Mouse (Mus musculus) CD4-positive, CD25-positive, alpha-beta regulatory T cell, adult 4 months (primary cell): ENCODE measurements around the gene Fam122a. TPM values are rescaled to one million over a fixed set of nuclear protein-coding genes. Genes with fewer than 3 reads are reported as not detected.
A peak's percentile ranks its signal among the peaks of the same experiment; 100 is the strongest.

Experiments
- ATAC-seq: one replicate; pipeline ENCODE4 v1.8.0; 2017
- polyA plus RNA-seq, 2 experiments: library from polyadenylated mRNA; unstranded; fragments of 100-300 nt; shearing (Covaris generic); gene quantifications; one replicate each; pipeline ENCODE4 v1.2.1; 2017

The Fam122a gene
- polyA plus RNA-seq, 2 experiments from 2014 or later: 1.1 to 5.5 TPM

DNA sequence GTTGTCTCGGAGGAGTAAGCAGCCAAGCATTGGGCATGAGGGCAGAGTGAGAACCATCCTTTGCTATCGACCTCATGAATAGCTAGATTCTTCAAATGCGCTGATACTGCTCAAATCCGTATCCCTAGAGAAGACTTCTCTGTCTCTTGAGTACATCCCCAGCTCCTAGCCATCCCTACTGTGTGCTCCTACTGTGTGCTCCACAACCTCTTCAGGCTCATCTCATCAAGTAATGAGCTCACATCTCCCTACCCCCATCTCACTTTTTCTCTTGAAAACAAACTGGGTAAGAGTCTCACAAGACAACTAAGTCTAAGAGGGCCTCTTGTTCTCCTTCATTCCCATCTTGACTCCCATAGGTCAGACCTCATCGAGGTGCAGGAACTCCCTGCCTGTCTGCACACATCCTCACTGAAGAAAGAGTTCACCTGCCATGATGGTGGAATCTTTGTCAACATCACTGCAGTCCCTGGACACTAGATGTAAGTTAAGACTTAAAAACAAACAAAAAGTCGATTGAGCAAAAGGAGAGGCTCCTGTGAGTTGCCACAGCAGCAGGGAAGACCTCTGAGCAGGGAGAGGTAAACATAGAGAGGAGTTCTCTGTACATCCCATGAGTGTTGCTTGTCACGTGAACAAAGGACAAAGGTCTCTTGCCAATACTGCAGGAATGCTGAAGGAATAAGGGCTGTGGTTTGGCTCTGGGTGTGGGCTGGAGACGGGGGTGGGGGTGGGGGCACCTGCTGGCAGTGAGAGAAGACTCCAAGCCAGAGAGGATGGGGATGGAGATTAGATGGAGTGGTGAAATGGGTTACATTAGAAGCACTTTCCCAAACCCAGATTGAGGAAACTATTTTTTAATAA lies 9.5 kb upstream of the Fam122a start:
- ATAC-seq: no peak

GRCm38 (mm10) chr19:24484612-24485194 lies 7.5 kb upstream of the Fam122a start:
- no peak for ATAC-seq

DNA sequence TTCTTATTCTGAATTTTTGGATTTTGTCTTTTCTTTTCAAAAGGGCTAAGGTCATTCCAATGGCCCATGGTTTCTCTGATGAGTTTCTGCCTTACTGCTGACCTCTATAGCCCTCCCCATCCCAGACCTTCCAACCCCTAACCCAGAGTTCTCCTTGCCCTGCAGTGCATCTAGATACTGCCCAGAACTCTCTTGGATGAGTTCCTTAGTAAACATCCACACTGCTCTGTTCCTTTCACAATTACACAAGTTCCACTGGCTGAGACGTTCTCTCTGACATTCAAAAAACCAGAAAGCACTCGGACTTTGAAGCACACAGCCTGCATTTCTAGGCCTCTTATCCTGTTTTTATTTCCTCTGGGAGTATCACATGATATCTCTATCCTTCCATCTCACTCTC lies 3.8 kb upstream of the Fam122a start:
- no peak for ATAC-seq

GRCm38 (mm10) chr19:24476461-24476860 lies 695 bp downstream of the Fam122a start:
- ATAC-seq: peak; percentile 64

DNA sequence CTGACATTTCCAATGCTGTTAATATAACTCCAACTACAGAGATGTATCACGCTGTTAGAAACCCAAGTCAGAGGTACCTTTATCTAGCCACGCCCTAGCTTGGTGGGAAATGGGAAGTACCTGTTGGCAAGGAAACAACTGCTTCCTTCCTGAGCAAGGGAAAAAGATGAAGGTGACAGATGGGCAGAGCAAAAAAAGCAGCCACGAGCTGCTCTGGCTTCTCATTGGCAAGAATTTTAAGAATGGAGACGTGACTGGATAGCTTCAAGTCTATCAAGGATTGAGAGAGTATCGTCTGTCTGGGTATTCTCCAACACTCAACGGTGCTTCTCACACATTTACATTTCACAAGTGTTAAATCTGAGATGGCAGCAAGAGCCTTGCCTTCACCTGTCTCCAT lies 1.9 kb downstream of the Fam122a start:
- no peak for ATAC-seq

GRCm38 (mm10) chr19:24472512-24472911 lies 4.6 kb downstream of the Fam122a start:
- ATAC-seq: no peak

DNA sequence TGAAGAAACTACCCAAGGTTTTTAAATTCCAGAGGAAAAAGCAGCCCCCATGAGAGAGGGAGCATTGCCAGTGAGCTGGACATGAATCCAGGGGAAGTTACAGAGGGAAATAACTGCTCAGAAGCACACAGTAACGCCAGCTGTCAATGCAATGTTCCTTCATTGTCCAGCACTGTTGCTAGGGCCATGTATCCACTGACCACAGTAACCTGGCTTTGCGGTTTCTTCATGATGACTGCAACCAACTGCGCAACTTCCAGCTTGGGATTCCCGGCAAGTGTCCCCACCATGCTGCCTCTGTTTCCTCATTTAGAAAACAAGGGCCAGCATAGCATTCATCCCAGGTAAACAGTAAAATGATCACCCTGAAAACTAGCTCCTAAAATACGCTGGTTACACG lies 5.6 kb downstream of the Fam122a start:
- ATAC-seq: no peak

GRCm38 (mm10) chr19:24469216-24469615 lies 7.9 kb downstream of the Fam122a start:
- no peak for ATAC-seq

GRCm38 (mm10) chr19:24468616-24469015 lies 8.5 kb downstream of the Fam122a start:
- ATAC-seq: no peak

DNA sequence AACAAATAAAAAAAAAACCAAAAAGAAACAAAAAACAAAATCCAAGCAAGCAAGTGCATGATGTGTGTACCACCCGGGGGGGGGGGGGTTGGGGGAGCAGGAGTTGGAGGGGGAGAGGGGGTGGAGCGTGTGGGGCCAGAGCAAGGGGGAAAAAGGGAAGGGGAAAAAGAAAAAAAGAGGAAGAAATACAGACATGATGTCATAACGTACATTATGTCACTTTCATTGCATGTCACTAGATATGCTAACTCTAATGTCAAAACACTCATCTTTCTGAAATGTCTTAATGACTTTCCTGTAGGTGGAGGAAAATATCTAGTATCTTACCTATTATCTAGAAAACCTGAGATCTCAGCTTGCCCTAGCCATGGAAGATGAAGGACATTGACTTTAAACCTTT lies 14.1 kb downstream of the Fam122a start:
- no peak for ATAC-seq

DNA sequence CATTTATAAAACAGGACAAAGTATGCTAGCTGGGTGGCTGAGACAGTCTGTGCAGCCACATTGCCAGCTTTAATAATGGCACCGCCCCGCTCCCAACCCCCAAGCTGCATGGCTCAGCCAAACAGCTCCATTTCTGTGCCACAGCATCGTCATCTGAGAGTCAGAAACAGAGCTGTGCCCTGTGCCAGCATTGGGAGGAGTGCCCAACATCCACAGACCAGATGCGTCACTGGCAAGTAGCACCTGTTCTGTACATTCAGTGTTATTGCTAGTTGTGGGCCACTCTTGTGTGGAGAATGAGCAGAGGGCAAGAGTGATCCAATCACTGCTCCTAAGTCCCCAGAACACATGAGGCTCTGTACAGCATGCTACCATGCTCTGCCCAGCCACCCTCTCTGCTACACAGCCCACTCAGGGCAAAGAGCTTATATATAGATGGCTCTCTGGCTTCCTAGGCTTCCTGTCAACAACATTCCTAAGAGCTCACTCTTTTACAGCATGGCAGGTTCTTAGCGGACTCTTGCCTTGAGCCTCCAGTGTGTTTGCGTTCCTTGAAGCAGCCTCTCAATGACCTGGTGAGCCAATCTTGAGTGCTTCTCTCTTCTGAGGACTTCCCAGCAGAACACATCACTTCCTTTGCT lies 20.4 kb downstream of the Fam122a start:
- no peak for ATAC-seq

DNA sequence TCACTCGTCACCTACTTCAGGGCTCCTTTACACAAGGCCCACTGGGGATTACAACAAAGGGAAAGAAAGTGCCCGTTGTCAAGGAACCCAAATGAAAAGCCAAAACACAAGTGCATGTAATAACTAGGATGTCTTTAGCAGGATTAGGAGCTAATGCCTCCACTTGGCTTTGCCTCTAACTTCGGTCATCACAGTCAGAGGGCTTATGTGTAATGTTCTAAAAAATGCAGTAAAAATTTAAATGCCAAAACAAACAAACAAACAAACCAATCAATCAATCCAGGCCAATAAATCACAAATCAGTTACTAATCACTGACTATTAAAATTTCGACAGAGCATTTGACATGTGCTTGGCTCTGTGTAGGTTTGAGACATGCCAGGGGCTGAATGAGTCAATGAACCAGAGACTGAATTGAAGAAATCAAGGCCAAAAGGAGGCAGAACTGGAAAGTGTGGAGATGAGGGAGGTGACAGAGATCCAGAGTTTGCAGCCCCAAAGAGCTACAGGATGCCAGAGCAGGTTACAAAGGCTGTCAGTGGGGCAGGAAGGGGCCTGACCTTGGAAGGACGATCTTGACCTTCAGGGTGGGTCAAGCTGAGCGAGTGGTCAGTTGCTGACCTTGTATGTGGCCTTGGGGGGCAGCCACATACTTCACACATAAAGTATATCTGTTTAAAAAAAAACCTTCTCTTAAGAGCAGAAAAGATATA lies 21.8 kb downstream of the Fam122a start:
- ATAC-seq: no peak

DNA sequence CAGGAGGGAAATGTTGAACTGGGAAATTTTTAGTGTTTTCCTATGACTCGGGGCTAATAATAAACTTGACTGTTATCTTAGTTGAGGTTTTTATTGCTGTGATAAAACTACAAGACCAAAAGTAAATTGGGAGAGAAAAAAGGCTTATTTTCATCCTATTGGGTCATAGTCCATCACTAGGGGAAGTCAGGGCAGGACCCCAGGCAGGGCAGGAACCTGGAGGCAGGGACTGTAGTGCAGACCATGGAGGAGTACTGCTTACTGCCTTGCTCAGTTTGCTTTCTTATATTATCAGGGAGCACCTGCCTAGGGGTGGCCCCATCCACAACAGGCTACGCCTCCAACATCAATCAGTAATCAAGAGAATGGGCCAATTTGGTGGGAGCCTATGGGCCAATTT lies 22.7 kb downstream of the Fam122a start:
- no peak for ATAC-seq

DNA sequence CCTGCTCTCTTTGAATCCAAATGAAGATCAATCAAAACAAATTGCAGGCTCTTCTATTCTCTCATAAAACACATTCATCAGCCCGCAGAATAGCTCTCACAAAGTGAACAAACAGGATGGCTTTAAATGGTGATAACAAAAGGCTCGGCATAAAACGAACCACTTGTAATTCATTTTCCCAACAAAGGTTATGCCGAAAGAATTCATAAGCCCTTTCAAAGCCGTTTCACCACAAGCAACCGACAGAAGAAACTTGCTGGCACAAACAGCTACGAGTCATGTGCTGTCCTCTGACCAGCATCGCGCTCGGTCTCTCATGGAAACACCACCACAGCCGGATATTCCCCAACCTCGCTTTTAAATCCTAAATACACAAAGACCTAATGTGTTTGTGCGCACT lies 23.8 kb downstream of the Fam122a start:
- no peak for ATAC-seq

DNA sequence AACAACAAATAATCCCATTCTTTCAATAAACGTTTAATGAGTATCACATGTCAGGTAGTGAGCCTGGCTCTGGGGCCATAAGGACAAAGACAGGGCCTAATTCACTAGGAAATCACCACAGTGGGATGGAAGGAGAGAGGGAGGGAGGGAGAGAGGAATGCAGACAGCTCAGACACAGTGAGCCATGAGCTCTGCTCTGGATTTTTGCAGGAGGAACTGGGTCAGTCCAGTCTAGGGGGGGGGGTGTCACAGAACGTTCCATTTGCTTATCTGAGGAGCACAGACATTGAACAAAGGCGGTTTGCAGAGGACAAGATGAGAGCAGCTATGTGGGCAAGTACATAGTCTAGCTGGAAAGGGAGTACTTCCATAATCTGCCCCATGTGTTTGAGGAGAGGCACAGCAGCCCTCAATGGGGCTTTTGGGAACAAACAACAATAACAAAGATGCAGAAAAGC lies 24.7 kb downstream of the Fam122a start:
- ATAC-seq: no peak

DNA sequence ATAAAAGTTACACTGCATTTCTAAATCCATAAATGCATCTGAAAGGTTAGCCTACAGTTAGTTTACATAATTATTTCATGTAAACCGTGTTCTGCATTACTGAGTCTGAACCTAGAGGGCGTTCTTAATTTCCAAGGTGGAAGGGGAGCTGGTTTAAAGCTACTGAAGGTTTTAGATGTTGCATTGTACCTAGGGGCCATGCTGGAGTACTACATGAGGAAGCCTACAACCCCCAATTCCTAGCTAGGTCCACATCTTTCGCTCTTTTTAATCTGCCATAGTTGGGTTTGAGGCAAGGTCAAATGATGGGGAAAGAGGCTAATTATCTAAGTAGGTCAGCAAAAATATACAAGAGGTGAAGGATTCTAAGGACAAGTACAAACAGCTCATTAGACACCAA lies 25.5 kb downstream of the Fam122a start:
- no peak for ATAC-seq

- no peak for ATAC-seq
These were observed 26.4 kb downstream of the Fam122a start for GRCm38 (mm10) chr19:24450740-24451139.

- ATAC-seq: no peak
These were observed 32.8 kb downstream of the Fam122a start for GRCm38 (mm10) chr19:24444322-24444721.

- ATAC-seq: no peak
These were observed 37.4 kb downstream of the Fam122a start for GRCm38 (mm10) chr19:24439715-24440114.

DNA sequence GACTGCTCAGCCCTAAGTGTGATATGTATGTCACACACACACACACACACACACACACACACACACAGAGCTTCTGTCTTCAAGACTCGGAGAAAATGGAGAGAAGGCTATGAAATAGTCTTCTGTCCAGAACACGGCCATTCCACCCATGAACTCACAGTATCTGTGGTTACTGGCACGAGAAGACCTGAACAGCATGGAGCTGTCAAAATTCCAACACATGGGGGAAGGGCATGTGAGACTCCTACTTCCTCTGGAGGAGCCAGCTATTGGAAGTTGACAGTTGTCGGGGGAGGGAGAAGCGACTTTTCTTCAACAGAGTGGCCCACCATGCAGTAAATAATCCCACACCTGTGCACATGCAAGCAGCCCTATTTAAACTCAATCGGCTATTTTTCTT lies 42.9 kb downstream of the Fam122a start:
- no peak for ATAC-seq

GRCm38 (mm10) chr19:24432447-24432846 lies 44.7 kb downstream of the Fam122a start:
- ATAC-seq: no peak

- no peak for ATAC-seq
These were observed 45.8 kb downstream of the Fam122a start for GRCm38 (mm10) chr19:24431381-24431780.

- no peak for ATAC-seq
These were observed 49.1 kb downstream of the Fam122a start for GRCm38 (mm10) chr19:24428011-24428410.
